Mouse (Mus musculus): ENCODE results near the gene Nap1l1.
"Not testable (repeated sequence)": the region's sequence is repeated elsewhere in the genome, so short reads cannot be mapped to it uniquely, and the experiment has no call there.

The Nap1l1 gene

DNA sequence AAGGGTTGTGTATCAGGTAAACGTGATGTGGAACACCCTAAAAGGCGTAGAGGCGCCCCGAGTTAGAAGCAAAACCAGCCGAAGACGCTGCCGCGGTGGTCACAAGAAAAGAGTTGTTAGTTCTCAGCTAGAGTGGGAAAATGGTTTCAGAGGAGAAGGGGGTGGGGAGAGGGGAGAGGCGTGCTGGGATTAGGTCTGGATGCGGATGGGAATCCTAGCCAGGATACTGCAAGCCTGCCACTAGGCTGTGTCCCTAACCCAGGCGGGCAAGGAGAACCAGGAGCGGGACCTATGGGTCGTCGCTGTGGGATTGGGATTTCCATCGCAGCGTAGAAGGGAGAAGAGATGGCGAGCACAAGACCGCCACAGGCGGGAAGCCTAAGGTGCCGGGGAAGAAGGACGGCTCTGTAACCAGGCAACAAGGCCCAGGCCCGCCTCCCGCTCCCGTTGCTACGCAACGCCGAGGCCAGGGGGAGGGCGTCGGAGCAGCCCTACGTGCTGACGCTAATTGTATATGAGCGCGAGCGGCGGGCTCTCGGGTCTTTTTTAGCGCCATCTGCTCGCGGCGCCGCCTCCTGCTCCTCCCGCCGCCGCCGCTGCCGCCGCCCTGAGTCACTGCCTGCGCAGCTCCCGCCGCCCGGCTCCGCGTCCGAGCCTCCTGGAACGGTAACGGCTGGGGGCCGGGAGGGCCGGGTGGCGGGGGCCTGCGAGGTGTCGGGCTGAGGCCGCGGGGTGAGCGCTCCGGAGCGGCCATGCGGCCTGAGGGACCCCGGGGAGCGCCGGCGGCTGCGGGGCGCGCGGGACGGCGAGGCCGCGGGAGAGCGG, at the start of gene Nap1l1:
Gene Nap1l1 (plus strand): TSS at position 538 of the 825 bp plus-strand sequence.
- DNase-seq (ENCODE audit: extremely low read depth, low read depth): peak; percentile 90

- no peak for DNase-seq (ENCODE audit: extremely low read depth, low read depth)
Observed at GRCm38 (mm10) chr10:111426491-111426890, 46.5 kb upstream of the Nap1l1 start.

GRCm38 (mm10) chr10:111433502-111433901, 39.5 kb upstream of the Nap1l1 start:
- no peak for DNase-seq (ENCODE audit: extremely low read depth, low read depth)

- peak; percentile 87 for DNase-seq (ENCODE audit: extremely low read depth, low read depth)
Observed at GRCm38 (mm10) chr10:111441034-111441440, 32.0 kb upstream of the Nap1l1 start.

DNA sequence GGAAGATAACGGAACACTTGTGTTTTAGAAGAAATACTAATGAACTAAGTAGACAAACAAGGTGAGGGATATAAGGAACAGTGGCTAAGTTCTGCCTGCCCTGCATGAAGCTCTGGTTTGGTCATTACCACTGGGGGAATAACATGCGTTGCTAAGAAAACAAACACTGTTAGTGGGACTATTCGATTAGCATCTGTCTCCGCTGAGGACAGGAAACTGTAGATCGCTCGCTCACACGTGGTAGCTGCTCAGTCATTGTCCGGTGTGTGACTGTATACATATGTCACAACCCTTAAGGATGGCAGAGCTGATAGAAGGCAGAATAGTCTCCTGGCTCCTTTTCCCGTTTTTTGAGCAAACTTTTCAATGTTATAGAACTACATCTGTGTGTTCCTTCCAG, 28.8 kb upstream of the Nap1l1 start:
- DNase-seq (ENCODE audit: extremely low read depth, low read depth): no peak

GRCm38 (mm10) chr10:111445939-111446671, 26.9 kb upstream of the Nap1l1 start:
- peak; percentile 50 for DNase-seq (ENCODE audit: extremely low read depth, low read depth)

DNA sequence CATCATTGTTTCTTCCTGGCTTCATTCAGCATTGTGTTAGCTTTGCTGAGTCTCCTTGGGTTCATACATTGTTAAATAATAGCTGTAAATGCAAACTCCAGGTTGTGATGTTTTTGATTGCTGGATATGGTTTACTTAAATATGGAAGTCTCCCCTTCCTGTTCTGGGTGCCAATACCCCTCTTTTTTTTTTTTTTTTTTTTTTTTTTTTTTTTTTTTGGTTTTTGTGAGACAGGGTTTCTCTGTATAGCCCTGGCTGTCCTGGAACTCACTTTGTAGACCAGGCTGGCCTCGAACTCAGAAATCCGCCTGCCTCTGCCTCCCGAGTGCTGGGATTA, 26.4 kb upstream of the Nap1l1 start:
- not testable (repeated sequence) for DNase-seq (ENCODE audit: extremely low read depth, low read depth)

DNA sequence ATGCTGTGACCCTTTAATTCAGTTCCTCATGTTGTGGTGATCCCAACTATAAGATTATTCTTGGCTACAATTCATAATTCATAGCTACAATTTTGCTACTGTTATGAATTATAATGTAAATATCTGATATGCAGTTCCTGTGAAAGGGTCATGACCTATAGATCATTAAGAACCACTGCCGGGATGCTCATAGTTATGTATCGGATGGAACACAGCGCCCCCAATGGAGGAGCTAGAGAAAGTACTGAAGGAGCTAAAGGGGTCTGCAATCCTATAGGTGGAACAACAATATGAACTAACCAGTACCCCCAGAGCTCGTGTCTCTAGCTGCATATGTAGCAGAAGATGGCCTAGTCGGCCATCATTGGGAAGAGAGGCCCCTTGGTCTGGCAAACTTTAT, 23.4 kb upstream of the Nap1l1 start:
- DNase-seq (ENCODE audit: extremely low read depth, low read depth): not testable (repeated sequence)

GRCm38 (mm10) chr10:111451683-111452322, 21.2 kb upstream of the Nap1l1 start:
- peak; percentile 89 for DNase-seq (ENCODE audit: extremely low read depth, low read depth)

GRCm38 (mm10) chr10:111452426-111452825, 20.6 kb upstream of the Nap1l1 start:
- no peak for DNase-seq (ENCODE audit: extremely low read depth, low read depth)

DNA sequence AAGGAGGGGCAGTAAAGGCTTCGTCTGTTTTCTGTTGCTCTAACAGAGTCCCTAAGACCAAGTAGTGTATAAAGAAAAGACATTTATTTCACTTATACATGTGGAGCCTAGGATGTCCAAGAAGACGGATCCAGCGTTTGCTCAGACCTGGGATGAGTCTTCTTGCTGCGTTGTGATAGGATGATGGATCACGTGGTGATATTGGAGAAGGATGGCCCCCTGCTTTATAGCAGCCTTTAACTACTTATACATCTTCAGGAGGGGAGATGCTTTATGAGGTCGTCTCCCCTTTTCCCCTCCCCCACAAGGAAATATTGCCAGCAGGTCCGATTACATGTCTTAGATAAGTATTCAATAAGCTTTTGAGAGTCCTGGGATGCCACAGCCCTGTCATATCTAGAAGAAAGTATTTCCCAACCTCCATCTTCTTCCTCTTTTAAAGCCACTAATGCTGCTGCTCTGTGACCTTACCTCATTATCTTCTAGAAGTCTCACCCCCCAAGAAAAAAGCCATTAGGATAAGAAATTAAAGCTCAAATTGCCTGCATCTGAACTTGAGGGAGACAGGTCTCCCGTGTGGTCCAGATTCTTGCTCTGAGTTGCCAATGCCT, 18.2 kb upstream of the Nap1l1 start:
- no peak for DNase-seq (ENCODE audit: extremely low read depth, low read depth)

DNA sequence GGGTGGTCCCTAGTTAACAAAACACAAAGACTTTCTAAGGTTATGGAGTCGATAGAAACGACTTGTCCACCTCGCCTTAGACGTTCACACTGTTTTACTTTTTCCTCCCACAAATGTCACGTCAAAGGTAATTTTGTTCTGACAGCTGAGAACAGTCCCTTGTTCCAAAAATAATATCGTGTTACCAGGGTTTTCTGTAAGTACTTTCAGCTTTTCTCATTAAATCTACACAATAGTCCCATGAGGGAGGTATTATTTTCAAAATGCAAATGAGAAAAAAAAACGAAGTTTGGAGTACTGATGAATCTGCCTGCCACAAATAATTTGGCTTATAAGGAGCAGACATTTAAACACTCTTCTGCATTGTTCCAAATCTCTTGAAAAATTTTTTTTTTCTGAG, 14.9 kb upstream of the Nap1l1 start:
- no peak for DNase-seq (ENCODE audit: extremely low read depth, low read depth)

- DNase-seq (ENCODE audit: extremely low read depth, low read depth): no peak
Observed at GRCm38 (mm10) chr10:111459040-111459439, 14.0 kb upstream of the Nap1l1 start.

GRCm38 (mm10) chr10:111459874-111460273, 13.1 kb upstream of the Nap1l1 start:
- DNase-seq (ENCODE audit: extremely low read depth, low read depth): no peak

DNA sequence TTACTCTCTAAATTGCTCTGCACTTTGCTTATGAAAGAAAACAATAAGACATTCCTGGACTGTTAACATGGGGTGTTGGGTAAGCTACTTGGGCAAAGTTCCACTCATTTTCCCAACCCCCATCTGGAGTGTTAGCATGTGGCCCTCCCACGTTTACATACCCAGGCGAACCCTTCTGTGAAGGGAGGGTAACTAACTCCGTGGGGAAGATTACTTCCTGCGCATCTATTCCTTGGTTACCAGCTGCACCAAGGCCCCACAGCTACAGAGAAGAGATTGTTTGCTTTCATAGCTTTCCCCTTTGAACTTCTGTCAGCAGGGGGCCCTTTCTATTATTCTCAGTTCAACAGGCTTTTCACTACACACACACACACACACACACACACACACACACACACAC, 12.6 kb upstream of the Nap1l1 start:
- no peak for DNase-seq (ENCODE audit: extremely low read depth, low read depth)

DNA sequence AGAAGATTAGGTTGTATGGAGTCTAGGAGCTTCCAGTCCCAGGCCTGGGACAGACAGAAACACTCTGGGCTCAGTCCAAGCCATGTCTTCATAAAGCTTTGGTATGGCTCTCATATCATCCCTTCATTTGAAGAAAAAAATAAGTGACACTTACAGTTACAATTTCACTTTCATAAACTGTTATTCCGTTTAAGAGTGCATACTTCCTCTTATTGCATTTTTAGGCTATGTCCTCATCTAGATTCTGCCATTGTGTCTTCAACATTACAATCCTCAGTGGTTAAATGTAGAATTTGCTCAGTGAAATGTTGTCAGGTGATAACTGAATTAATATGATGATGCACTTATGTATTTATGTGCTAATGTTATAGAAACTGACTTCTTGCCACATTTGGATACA, 8.2 kb upstream of the Nap1l1 start:
- DNase-seq (ENCODE audit: extremely low read depth, low read depth): no peak

GRCm38 (mm10) chr10:111465409-111465808, 7.6 kb upstream of the Nap1l1 start:
- DNase-seq (ENCODE audit: extremely low read depth, low read depth): no peak

DNA sequence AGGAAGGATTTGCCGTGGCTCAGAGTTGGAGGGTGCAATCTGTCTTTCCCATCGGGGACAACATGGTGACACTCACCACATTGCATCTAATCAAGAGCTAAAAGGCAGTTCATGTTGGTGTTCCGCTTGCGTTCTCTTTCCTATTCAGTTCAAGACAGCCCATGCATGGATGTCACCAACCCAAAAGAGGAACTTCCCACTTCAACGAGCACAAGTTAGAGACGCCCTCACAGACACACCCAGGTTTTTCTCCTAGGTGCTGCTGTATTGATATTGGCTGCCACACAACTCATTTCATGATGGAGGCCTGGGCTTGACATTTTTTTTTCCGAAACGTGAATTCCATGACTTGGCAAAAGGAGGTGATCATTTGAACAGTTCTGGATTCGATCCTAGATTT, 1.9 kb upstream of the Nap1l1 start:
- peak; percentile 96 for DNase-seq (ENCODE audit: extremely low read depth, low read depth)

- no peak for DNase-seq (ENCODE audit: extremely low read depth, low read depth)
Observed at GRCm38 (mm10) chr10:111473511-111474371, 718 bp downstream of the Nap1l1 start.

GRCm38 (mm10) chr10:111476301-111476700, 3.3 kb downstream of the Nap1l1 start:
- DNase-seq (ENCODE audit: extremely low read depth, low read depth): no peak

- no peak for DNase-seq (ENCODE audit: extremely low read depth, low read depth)
Observed at GRCm38 (mm10) chr10:111476989-111477510, 4.0 kb downstream of the Nap1l1 start.
